Mouse (Mus musculus) left cerebral cortex, adult 6 months (tissue): Measurements from ENCODE around the gene Dnajb12. TPM values are rescaled to one million over a fixed set of nuclear protein-coding genes. Genes with fewer than 3 reads are reported as not detected.

Experiments used
- long read RNA-seq, 2 experiments: library from polyadenylated mRNA; unstranded; transcript quantifications; one replicate each; pipeline ENCODE4 v2.0.0; 2019 to 2020
- polyA plus RNA-seq: library from polyadenylated mRNA; unstranded; fragments of <200 nt; fragmentation: Nextera tagmentation; gene quantifications from 2 replicates; pipeline ENCODE4 v1.2.3, GENCODE M21; 2021

The Dnajb12 gene
- polyA plus RNA-seq: 25.9 and 30.3 TPM in 2 replicates
- long read RNA-seq, experiment 1, transcript Dnajb12-205 (9 exons, 3,041 nt): major isoform, 46 of 127 reads
- long read RNA-seq, experiment 1, transcript Dnajb12-201 (9 exons, 2,238 nt): minor isoform, 19 of 127 reads
- long read RNA-seq, experiment 1, transcript Dnajb12-204 (9 exons, 3,070 nt): minor isoform, 40 of 127 reads
- long read RNA-seq, experiment 1, partial matches to known transcripts: 9 of 127 reads
- long read RNA-seq, experiment 1, other reads (novel, unspliced or antisense): 12 of 127 reads
- long read RNA-seq, experiment 2, transcript Dnajb12-205 (9 exons, 3,041 nt): major isoform, 14 of 32 reads
- long read RNA-seq, experiment 2, transcript Dnajb12-204 (9 exons, 3,070 nt): minor isoform, 8 of 32 reads
- long read RNA-seq, experiment 2, partial matches to known transcripts: 5 of 32 reads
- long read RNA-seq, experiment 2, other reads (novel, unspliced or antisense): 3 of 32 reads

DNA sequence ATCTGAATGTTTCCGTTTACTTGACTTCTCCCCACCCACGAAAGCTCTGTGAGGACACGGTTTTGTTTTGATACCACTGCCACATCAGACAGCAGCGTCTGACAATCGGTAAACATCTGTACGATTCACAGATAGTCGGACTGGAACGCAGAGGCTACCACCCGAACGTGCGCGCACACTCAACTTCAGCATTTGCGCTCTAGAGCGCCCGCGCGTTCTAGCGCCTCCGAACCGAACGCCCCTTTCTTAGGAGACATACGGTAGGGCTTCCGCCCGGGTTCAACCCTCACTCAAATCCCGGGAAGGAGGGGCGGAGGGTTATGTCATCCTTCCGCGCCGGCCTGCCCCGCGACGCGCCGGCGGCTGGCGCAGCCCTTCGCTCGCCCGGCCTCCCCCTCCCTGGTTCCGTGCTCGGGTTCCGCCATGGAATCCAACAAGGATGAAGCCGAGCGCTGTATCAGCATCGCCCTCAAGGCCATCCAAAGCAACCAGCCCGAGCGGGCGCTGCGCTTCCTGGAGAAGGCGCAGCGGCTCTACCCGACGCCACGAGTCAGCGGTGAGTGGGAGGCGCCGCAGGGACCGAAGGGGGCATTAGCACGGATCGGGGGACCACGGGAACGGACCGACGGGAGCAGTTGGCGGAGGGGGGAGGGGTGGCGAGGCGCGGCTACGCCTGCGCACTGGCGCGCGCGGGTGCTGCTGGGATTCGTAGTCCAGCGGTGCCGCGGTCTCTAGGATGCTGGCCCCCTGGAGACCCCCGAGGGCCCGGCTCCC, at the start of gene Dnajb12:
Gene Dnajb12 (plus strand): TSS at position 302 of the 774 bp plus-strand sequence.

Other genes starting within 250 kb of the Dnajb12 start
- 43.0 and 60.6 TPM in 2 replicates for gene Micu1, start 177.1 kb upstream of the Dnajb12 start, polyA plus RNA-seq
- 1.3 and 5.9 TPM in 2 replicates for gene Ddit4, start 72.3 kb downstream of the Dnajb12 start, polyA plus RNA-seq
- gene Ascc1, start 123.2 kb downstream of the Dnajb12 start, polyA plus RNA-seq: 28.1 and 31.4 TPM in 2 replicates
- 124 and 144 TPM in 2 replicates for gene Anapc16, start 123.6 kb downstream of the Dnajb12 start, polyA plus RNA-seq
- 86.1 and 104 TPM in 2 replicates for gene Spock2, start 226.7 kb downstream of the Dnajb12 start, polyA plus RNA-seq